Mouse (Mus musculus) G1E (cell line): ENCODE data around the gene Qrich1.

Experiments
- CTCF ChIP-seq: IDR thresholded peaks from 2 replicates; pipeline ENCODE4 v1.5.1; 2012; ENCODE audit warnings: low read depth, low read length, inconsistent platforms, mixed read lengths
- GATA1 ChIP-seq: IDR thresholded peaks from 2 replicates; pipeline ENCODE4 v1.6.1; 2012; ENCODE audit warnings: borderline replicate concordance, low read length, inconsistent platforms, mixed read lengths
- GATA2 ChIP-seq: IDR thresholded peaks from 2 replicates; pipeline ENCODE4 v1.6.1; 2012; ENCODE audit warnings: low read depth, low read length, inconsistent platforms, borderline replicate concordance
- POLR2AphosphoS5 ChIP-seq: IDR thresholded peaks from 2 replicates; pipeline ENCODE4 v1.6.1; 2012; ENCODE audit warnings: low read depth, low read length, inconsistent platforms; ENCODE audit not compliant: insufficient replicate concordance
- TAL1 ChIP-seq: conservative IDR thresholded peaks from 2 replicates; pipeline ENCODE4 v1.6.1; 2012; ENCODE audit warnings: low read depth, low read length, inconsistent platforms, mixed read lengths

DNA sequence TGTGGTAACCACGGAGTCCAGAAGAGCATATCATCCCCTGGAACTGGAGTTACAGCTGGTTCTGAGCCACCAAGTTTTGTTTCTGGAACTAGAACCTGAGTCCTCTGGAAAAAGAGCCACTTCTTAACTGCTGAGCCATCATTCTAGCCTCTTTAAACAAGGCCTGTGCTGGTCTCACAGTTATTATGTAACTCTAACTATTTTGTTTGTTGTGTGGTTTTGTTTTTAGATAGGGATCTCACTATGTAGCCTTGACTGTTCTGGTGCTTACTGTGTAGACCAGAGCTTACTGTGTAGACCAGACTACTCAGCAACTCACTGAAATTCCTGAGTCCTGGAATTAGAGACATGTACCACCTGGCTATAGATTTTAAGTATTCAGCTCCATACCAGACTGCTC, 30.3 kb downstream of the Qrich1 start:
- TF ChIP-seq CTCF = no peak
- no peak for TF ChIP-seq GATA1
- no peak for TF ChIP-seq TAL1
- TF ChIP-seq POLR2AphosphoS5 = no peak
- TF ChIP-seq GATA2 = no peak
